Mouse (Mus musculus) midbrain, postnatal 0 days (tissue): Measurements from ENCODE around the gene Vcp. TPM values are rescaled to one million over a fixed set of nuclear protein-coding genes. Genes with fewer than 3 reads are reported as not detected.

ENCODE experiments used
- ATAC-seq: fragments of 200-750 bp; cut with Nextera tagmentation; 2 replicates; pipeline ENCODE4 v1.8.0; 2017; ENCODE audit warnings: moderate number of reproducible peaks, mild to moderate bottlenecking, moderate TSS enrichment, moderate library complexity; ENCODE audit not compliant: low FRiP score
- DNase-seq: peaks from one replicate; pipeline ENCODE4 v3.0.0-alpha.2; 2015; ENCODE audit warnings: low spot score
- H3K27ac ChIP-seq: fragments of 300-500 bp; sonication (generic); 2 replicates; pipeline ENCODE4 v1.5.1; 2014; ENCODE audit warnings: low read depth, mild to moderate bottlenecking, low read length, mixed read lengths
- H3K27me3 ChIP-seq: fragments of 300-500 bp; sonication (generic); 2 replicates; pipeline ENCODE4 v1.6.1; 2014; ENCODE audit warnings: low read length, control low read depth, mixed read lengths; ENCODE audit not compliant: insufficient read depth
- H3K36me3 ChIP-seq: fragments of 300-500 bp; sonication (generic); 2 replicates; pipeline ENCODE4 v1.6.1; 2014; ENCODE audit warnings: low read length, control low read depth, mixed read lengths; ENCODE audit not compliant: insufficient read depth
- H3K4me1 ChIP-seq: fragments of 300-500 bp; sonication (generic); 2 replicates; pipeline ENCODE4 v1.6.1; 2014; ENCODE audit warnings: mild to moderate bottlenecking, control low read depth, antibody characterized with exemption, low read length, mixed read lengths; ENCODE audit not compliant: insufficient read depth
- H3K4me2 ChIP-seq: fragments of 300-500 bp; sonication (generic); 2 replicates; pipeline ENCODE4 v1.6.1; 2014; ENCODE audit warnings: low read depth, mild to moderate bottlenecking, low read length, mixed read lengths; ENCODE audit not compliant: poor library complexity, severe bottlenecking
- H3K4me3 ChIP-seq: fragments of 300-500 bp; sonication (generic); 2 replicates; pipeline ENCODE4 v1.5.1; 2014; ENCODE audit warnings: low read depth, mild to moderate bottlenecking, low read length, moderate library complexity
- H3K9ac ChIP-seq: fragments of 300-500 bp; sonication (generic); replicated peaks from 2 replicates; pipeline ENCODE4 v1.6.1; 2014; ENCODE audit warnings: mild to moderate bottlenecking, low read length, moderate library complexity, mixed read lengths; ENCODE audit not compliant: poor library complexity, severe bottlenecking
- H3K9me3 ChIP-seq: fragments of 300-500 bp; sonication (generic); 2 replicates; pipeline ENCODE4 v1.6.1; 2016; ENCODE audit warnings: low read length, control low read depth
- CTCF ChIP-seq: IDR thresholded peaks from 2 replicates; pipeline ENCODE4 v1.5.1; 2016; ENCODE audit warnings: antibody characterized with exemption, mild to moderate bottlenecking
- WGBS: fragments of 180-500 bp; shearing (Covaris S2); extraction: QIAGEN DNeasy Blood & Tissue Kit; methylation state at CpG from one replicate; pipeline ENCODE4 v1.1.7; 2014; 5-methylcytosine and 5-hydroxymethylcytosine counted together
- polyA plus RNA-seq: library from polyadenylated mRNA; unstranded; fragments of >200 nt; fragmentation: Nextera tagmentation; extraction: Ambion mirVana; gene quantifications from 2 replicates; pipeline ENCODE4 v1.2.1, GENCODE M21; 2015
- total RNA-seq: library from RNA; depleted of rRNA; stranded (reverse); fragments of >200 nt; gene quantifications from 2 replicates; pipeline ENCODE4 v1.2.3, GENCODE M21; 2014; rRNA removed

Gene Vcp
- total and polyA plus RNA-seq, 2 experiments from 2014 or later, result 192 to 464 TPM

GRCm38 (mm10) chr4:42932229-42932969 lies 67.9 kb downstream of the Vcp start:
- DNase-seq (no peak), ATAC-seq (no peak)
- H3K4me1 ChIP-seq, result no peaks in the 10 kb centered on the region
- no peak overlapping the region for H3K9ac ChIP-seq
- TF ChIP-seq CTCF, result no peak
- no peak overlapping the region for H3K4me2 ChIP-seq
- H3K9me3 ChIP-seq, result no peaks in the 10 kb centered on the region
- H3K27ac ChIP-seq, result no peak overlapping the region
- H3K36me3 ChIP-seq, result peaks cover 16% of the 10 kb centered on the region
- no peak overlapping the region for H3K4me3 ChIP-seq
- 65% methylated on average over 8 of the region's 8 CpGs for WGBS
- H3K27me3 ChIP-seq, result no peaks in the 10 kb centered on the region

Other genes with a start within 250 kb of the Vcp start
- gene Ccl19, start 243.9 kb downstream of the Vcp start, total RNA-seq, result not detected in 2 replicates
- 0.26 and 0.32 TPM in 2 replicates for gene Ccl19, start 243.9 kb downstream of the Vcp start, polyA plus RNA-seq
- not detected in 2 replicates for gene Ccl21a, start 226.5 kb downstream of the Vcp start, total RNA-seq
- gene Ccl21a, start 226.5 kb downstream of the Vcp start, polyA plus RNA-seq, result 0.33 and 0.44 TPM in 2 replicates
- gene Fam205a1, start 146.6 kb downstream of the Vcp start, total RNA-seq, result not detected in 2 replicates
- gene Fam205a1, start 146.6 kb downstream of the Vcp start, polyA plus RNA-seq, result not detected in 2 replicates
- gene Gm12394, start 143.7 kb downstream of the Vcp start, total RNA-seq, result 0.09 and 0.16 TPM in 2 replicates
- gene Gm12394, start 143.7 kb downstream of the Vcp start, polyA plus RNA-seq, result 0.21 and 0.71 TPM in 2 replicates
- not detected in 2 replicates for gene Fam205c, start 126.3 kb downstream of the Vcp start, total RNA-seq
- gene Fam205c, start 126.3 kb downstream of the Vcp start, polyA plus RNA-seq, result 2.1 and 4.4 TPM in 2 replicates
- gene Phf24, start 83.8 kb downstream of the Vcp start, total RNA-seq, result 130 and 148 TPM in 2 replicates
- 44.4 and 45.0 TPM in 2 replicates for gene Phf24, start 83.8 kb downstream of the Vcp start, polyA plus RNA-seq
- 75.6 and 109 TPM in 2 replicates for gene Dnajb5, start 50.7 kb downstream of the Vcp start, total RNA-seq
- gene Dnajb5, start 50.7 kb downstream of the Vcp start, polyA plus RNA-seq, result 37.9 and 41.4 TPM in 2 replicates
- gene 1700022I11Rik, start 30.9 kb downstream of the Vcp start, total RNA-seq, result not detected in 2 replicates
- gene 1700022I11Rik, start 30.9 kb downstream of the Vcp start, polyA plus RNA-seq, result 0.19 and 0.48 TPM in 2 replicates
- 15.0 and 18.2 TPM in 2 replicates for gene Fancg, start 10.0 kb upstream of the Vcp start, total RNA-seq
- gene Fancg, start 10.0 kb upstream of the Vcp start, polyA plus RNA-seq, result 14.2 and 14.3 TPM in 2 replicates
- 30.5 and 33.4 TPM in 2 replicates for gene Pigo, start 25.3 kb upstream of the Vcp start, total RNA-seq
- 24.4 and 26.1 TPM in 2 replicates for gene Pigo, start 25.3 kb upstream of the Vcp start, polyA plus RNA-seq
- 89.6 and 102 TPM in 2 replicates for gene Stoml2, start 31.2 kb upstream of the Vcp start, total RNA-seq
- 230 and 241 TPM in 2 replicates for gene Stoml2, start 31.2 kb upstream of the Vcp start, polyA plus RNA-seq
- gene Fam214b, start 45.7 kb upstream of the Vcp start, total RNA-seq, result 31.1 and 48.7 TPM in 2 replicates
- gene Fam214b, start 45.7 kb upstream of the Vcp start, polyA plus RNA-seq, result 30.3 and 32.3 TPM in 2 replicates
- gene Unc13b, start 58.4 kb upstream of the Vcp start, total RNA-seq, result 40.2 and 54.6 TPM in 2 replicates
- 6.3 and 7.9 TPM in 2 replicates for gene Unc13b, start 58.4 kb upstream of the Vcp start, polyA plus RNA-seq